Mouse (Mus musculus): Measurements from ENCODE around the gene Rlbp1. TPM values are rescaled to one million over a fixed set of nuclear protein-coding genes. Genes with fewer than 3 reads are reported as not detected.

Rlbp1 gene
- polyA plus RNA-seq (2015; fragmentation: Nextera tagmentation; extraction: Ambion mirVana), result 0.11 and 0.13 TPM in 2 replicates

GRCm38 (mm10) chr7:79386422-79387133 is at the start of gene Rlbp1:
Gene Rlbp1, minus strand, starts transcription at chr7:79387048.

GRCm38 (mm10) chr7:79391883-79392649 is 5.2 kb upstream of the Rlbp1 start, which contains the start of gene Fanci:
Gene Fanci, plus strand, starts transcription at chr7:79391929.

Other genes with a start within 250 kb of the Rlbp1 start
- gene Mfge8, start 238.0 kb downstream of the Rlbp1 start, polyA plus RNA-seq (2015; fragmentation: Nextera tagmentation; extraction: Ambion mirVana), result 123 and 143 TPM in 2 replicates
- gene Abhd2, start 113.8 kb downstream of the Rlbp1 start, polyA plus RNA-seq (2015; fragmentation: Nextera tagmentation; extraction: Ambion mirVana), result 3.1 and 3.6 TPM in 2 replicates
- gene Fanci, start 4.9 kb upstream of the Rlbp1 start, polyA plus RNA-seq (2015; fragmentation: Nextera tagmentation; extraction: Ambion mirVana), result 1.3 and 1.4 TPM in 2 replicates
- 12.6 and 15.1 TPM in 2 replicates for gene Polg, start 79.3 kb upstream of the Rlbp1 start, polyA plus RNA-seq (2015; fragmentation: Nextera tagmentation; extraction: Ambion mirVana)
- gene Rhcg, start 230.6 kb upstream of the Rlbp1 start, polyA plus RNA-seq (2015; fragmentation: Nextera tagmentation; extraction: Ambion mirVana), result not detected in 2 replicates